Mouse (Mus musculus) olfactory bulb, adult 2 months (tissue): Measurements from ENCODE around the gene Gm9803.

Experiments
- CTCF ChIP-seq: fragments of 200-500 bp; IDR thresholded peaks from 2 replicates; pipeline ENCODE4 v1.5.1; 2012; ENCODE audit warnings: low read depth, mild to moderate bottlenecking, low read length, moderate library complexity; ENCODE audit not compliant: insufficient read depth
- POLR2A ChIP-seq: fragments of 200-500 bp; IDR thresholded peaks from 2 replicates; pipeline ENCODE4 v1.6.1; 2012; ENCODE audit warnings: mild to moderate bottlenecking, low read depth, low read length, moderate library complexity; ENCODE audit not compliant: insufficient read depth

- TF ChIP-seq CTCF (no peak), POLR2A (no peak)
Observed at GRCm38 (mm10) chr10:43559313-43559712, 35.4 kb downstream of the Gm9803 start.
